Mouse (Mus musculus) kidney, embryonic 14.5 days (tissue): Measurements from ENCODE around the gene Smarcd1. TPM values are rescaled to one million over a fixed set of nuclear protein-coding genes. Genes with fewer than 3 reads are reported as not detected.

Experiments used
- ATAC-seq: fragments of 200-750 bp; cut with Nextera tagmentation; 2 replicates; pipeline ENCODE4 v1.8.0; 2017; ENCODE audit warnings: moderate number of reproducible peaks, mild to moderate bottlenecking, moderate TSS enrichment, moderate library complexity; ENCODE audit not compliant: low FRiP score, low TSS enrichment
- H3K27ac ChIP-seq: fragments of 300-500 bp; sonication (generic); 2 replicates; pipeline ENCODE4 v1.5.1; 2014; ENCODE audit warnings: low read depth, mild to moderate bottlenecking, low read length, moderate library complexity, mixed read lengths
- H3K27me3 ChIP-seq: fragments of 300-500 bp; sonication (generic); 2 replicates; pipeline ENCODE4 v1.6.1; 2014; ENCODE audit warnings: mild to moderate bottlenecking, low read length; ENCODE audit not compliant: control insufficient read depth, insufficient read depth
- H3K36me3 ChIP-seq: fragments of 300-500 bp; sonication (generic); 2 replicates; pipeline ENCODE4 v1.6.1; 2014; ENCODE audit warnings: low read length, mixed read lengths; ENCODE audit not compliant: control insufficient read depth, insufficient read depth
- H3K4me1 ChIP-seq: fragments of 300-500 bp; sonication (generic); 2 replicates; pipeline ENCODE4 v1.6.1; 2014; ENCODE audit warnings: low read length, mixed read lengths; ENCODE audit not compliant: control insufficient read depth, insufficient read depth
- H3K4me2 ChIP-seq: fragments of 300-500 bp; sonication (generic); replicated peaks from 2 replicates; pipeline ENCODE4 v1.6.1; 2014; ENCODE audit warnings: low read depth, mild to moderate bottlenecking, low read length
- H3K4me3 ChIP-seq: fragments of 300-500 bp; sonication (generic); 2 replicates; pipeline ENCODE4 v1.5.1; 2014; ENCODE audit warnings: mild to moderate bottlenecking, low read length
- H3K9ac ChIP-seq: fragments of 300-500 bp; sonication (generic); 2 replicates; pipeline ENCODE4 v1.6.1; 2014; ENCODE audit warnings: low read depth, mild to moderate bottlenecking, low read length, moderate library complexity
- H3K9me3 ChIP-seq: fragments of 300-500 bp; sonication (generic); 2 replicates; pipeline ENCODE4 v1.6.1; 2016; ENCODE audit warnings: low read length; ENCODE audit not compliant: control insufficient read depth
- WGBS: fragments of 180-500 bp; shearing (Covaris S2); extraction: QIAGEN DNeasy Blood & Tissue Kit; methylation state at CpG from one replicate; pipeline ENCODE4 v1.1.7; 2014; 5-methylcytosine and 5-hydroxymethylcytosine counted together
- polyA plus RNA-seq: library from polyadenylated mRNA; unstranded; fragments of >200 nt; fragmentation: Nextera tagmentation; extraction: Ambion mirVana; gene quantifications from 2 replicates; pipeline ENCODE4 v1.2.1, GENCODE M21; 2014

Gene Smarcd1
- polyA plus RNA-seq, 1 experiment from 2014 or later = 74.2 TPM

DNA sequence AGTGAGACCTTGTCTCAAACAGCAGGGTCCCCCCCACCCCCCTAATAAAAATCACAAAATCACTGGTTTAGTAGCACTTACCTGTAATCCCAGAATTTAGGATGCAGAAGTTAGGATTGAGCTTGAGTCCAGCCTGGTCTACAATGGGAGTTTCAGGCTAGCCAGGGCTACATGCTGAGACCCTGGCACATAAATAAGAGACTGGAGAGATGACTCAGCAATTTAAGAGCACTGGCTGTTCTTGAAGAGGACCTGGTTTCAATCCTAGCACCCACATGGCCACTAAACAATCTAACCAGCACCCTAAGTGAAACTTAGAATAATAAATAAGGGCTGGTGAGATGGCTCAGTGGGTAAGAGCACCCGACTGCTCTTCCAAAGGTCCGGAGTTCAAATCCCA lies 29.2 kb downstream of the Smarcd1 start:
- Histone ChIP-seq H3K4me3 (no peak overlapping the region), H3K27ac (no peak overlapping the region), H3K27me3 (no peaks in the 10 kb centered on the region), H3K4me2 (no peak overlapping the region), H3K36me3 (peaks cover 33% of the 10 kb centered on the region), H3K9ac (no peak overlapping the region), H3K9me3 (no peaks in the 10 kb centered on the region), H3K4me1 (peaks cover 5% of the 10 kb centered on the region; the same call in 1 of the 2 replicates)
- ATAC-seq = no peak
- WGBS = 100% methylated on average over 2 of the region's 2 CpGs

DNA sequence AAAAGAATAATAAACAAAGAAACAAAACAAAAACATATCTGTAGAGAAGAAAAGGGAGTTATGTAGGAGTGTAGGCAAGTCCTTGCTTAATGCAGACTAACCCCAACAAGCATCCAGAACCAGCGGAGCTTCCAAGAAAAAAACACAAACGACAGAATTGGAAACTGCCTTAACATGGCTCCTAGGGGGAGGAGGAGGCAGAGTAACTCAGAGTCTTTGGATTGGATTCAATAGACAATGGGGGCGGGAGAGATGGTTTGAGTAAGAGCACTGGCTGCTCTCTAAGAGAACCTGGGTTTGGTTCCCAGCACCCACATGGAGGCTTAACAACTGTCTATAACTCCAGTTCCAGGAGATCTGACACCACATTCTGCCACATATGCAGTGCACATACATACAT lies 29.7 kb downstream of the Smarcd1 start:
- H3K36me3 ChIP-seq = peaks cover 38% of the 10 kb centered on the region
- no peak overlapping the region for H3K9ac ChIP-seq
- H3K4me2 ChIP-seq = no peak overlapping the region
- no peak overlapping the region for H3K4me3 ChIP-seq
- no peak overlapping the region for H3K27ac ChIP-seq
- 95% methylated on average over 3 of the region's 3 CpGs for WGBS
- no peaks in the 10 kb centered on the region for H3K9me3 ChIP-seq
- peaks cover 1% of the 10 kb centered on the region; the same call in 1 of the 2 replicates for H3K4me1 ChIP-seq
- H3K27me3 ChIP-seq = no peaks in the 10 kb centered on the region
- no peak for ATAC-seq

DNA sequence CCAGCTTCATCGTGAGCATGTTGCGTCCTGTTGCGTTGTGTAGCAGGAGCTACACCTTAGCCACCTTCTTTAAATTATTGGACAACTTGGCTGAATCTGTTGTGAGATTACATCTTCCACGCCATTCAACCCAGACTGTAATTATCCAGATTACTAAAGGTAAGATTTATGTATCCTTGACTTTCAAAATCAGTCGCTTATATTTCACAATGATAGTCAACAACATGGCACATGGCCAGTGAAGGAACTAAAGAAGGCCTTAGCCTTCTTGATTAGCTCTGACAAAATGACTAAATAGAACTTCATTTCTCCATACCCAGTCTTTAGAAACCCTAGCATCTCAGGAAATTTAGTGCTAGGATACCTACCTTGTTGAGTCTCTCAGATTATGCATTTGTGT lies 31.3 kb downstream of the Smarcd1 start:
- Histone ChIP-seq H3K27me3 (no peaks in the 10 kb centered on the region), H3K9ac (no peak overlapping the region), H3K27ac (no peak overlapping the region), H3K9me3 (no peaks in the 10 kb centered on the region), H3K4me1 (no peaks in the 10 kb centered on the region), H3K36me3 (peaks cover 42% of the 10 kb centered on the region), H3K4me3 (no peak overlapping the region), H3K4me2 (no peak overlapping the region)
- 94% methylated on average over 5 of the region's 5 CpGs for WGBS
- ATAC-seq = no peak

DNA sequence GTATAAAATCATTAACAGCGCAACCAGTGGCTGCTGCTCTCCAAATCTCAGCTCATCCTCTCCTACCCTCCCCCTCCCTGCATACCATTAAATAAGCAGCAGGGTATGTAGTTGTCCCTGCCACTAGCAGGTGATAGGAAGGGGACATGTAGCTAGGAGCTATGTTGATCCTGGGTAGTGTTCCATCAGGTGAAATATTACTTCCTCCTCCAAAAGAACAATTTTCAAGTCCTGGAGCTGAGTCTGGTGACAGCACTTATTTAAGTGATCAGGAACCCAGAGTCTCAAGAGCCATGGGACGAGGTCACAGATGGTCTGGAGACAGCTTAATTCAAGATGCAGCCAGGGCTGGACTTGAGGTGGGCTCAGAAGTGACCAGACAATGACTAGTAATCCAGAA lies 33.7 kb downstream of the Smarcd1 start:
- no peak overlapping the region for H3K4me2 ChIP-seq
- no peak overlapping the region for H3K4me3 ChIP-seq
- no peak overlapping the region for H3K27ac ChIP-seq
- no peak overlapping the region for H3K9ac ChIP-seq
- no peaks in the 10 kb centered on the region for H3K27me3 ChIP-seq
- 92% methylated on average over 2 of the region's 2 CpGs for WGBS
- H3K9me3 ChIP-seq = no peaks in the 10 kb centered on the region
- H3K4me1 ChIP-seq = no peaks in the 10 kb centered on the region
- no peak for ATAC-seq
- peaks cover 55% of the 10 kb centered on the region for H3K36me3 ChIP-seq

DNA sequence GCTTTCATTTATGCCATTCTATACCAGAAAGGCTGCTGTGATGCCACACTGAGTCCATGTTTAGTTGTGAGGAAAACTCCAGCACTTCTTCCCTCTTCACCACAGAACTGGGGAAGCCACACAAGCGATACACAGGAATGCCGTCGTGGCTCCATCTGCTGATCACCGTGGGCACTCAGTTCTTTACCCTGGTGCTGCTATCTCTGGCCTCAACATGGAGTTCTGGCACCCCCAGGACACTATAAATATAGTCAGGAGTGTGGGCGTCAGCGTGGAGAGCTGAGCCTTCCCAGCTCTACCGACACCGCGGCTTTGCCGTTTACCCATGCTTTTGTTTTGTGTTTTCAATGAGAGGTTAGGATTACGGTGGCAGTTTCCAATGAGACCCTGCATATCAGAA lies 34.7 kb downstream of the Smarcd1 start:
- ATAC-seq = no peak
- Histone ChIP-seq H3K4me2 (no peak overlapping the region), H3K4me3 (no peak overlapping the region), H3K27me3 (no peaks in the 10 kb centered on the region), H3K4me1 (no peaks in the 10 kb centered on the region), H3K36me3 (peaks cover 63% of the 10 kb centered on the region), H3K9ac (no peak overlapping the region), H3K9me3 (no peaks in the 10 kb centered on the region), H3K27ac (no peak overlapping the region)
- 92% methylated on average over 11 of the region's 11 CpGs for WGBS

DNA sequence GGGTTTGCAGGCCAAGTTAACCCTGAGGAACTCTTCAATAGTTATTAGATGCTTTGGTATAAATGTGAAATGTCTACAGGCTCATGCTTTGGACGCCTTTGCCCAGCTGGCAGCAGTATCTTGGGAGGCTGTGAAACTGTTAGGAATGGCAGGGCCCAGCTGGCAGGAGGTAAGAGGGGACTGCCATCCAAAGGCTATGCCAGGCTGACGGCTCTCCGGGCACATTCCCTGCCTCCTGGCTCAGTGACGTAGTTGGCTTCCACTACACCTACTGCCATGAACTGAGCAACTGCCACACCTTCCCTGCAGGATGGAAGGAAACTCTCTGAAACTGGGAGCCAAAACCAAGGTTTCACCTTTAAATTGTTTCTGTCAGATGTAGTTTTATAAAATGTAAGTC lies 38.3 kb downstream of the Smarcd1 start:
- Histone ChIP-seq H3K9me3 (no peaks in the 10 kb centered on the region), H3K27ac (no peak overlapping the region), H3K27me3 (no peaks in the 10 kb centered on the region), H3K4me3 (no peak overlapping the region), H3K36me3 (peaks cover 70% of the 10 kb centered on the region), H3K4me2 (no peak overlapping the region), H3K9ac (no peak overlapping the region), H3K4me1 (no peaks in the 10 kb centered on the region)
- ATAC-seq = no peak
- 91% methylated on average over 4 of the region's 4 CpGs for WGBS

DNA sequence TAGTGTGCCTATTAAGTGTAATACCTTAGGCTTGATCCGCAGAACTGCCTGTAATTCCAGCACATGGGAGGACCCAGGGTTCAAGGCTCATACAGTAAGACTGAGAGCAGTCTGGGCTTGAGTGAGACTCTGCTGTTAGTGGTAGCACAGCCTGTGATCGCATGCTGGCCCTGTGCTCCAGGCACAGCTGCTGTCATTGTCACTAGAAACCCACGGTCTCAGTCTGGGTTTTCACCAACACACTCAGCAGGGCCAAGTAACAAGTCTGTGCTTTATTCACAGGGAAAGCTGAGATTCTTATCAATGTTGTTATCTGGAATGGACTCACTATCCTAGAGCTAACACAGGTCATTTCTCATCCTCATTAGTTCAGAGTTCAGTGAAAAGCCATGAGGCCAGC lies 52.3 kb downstream of the Smarcd1 start:
- H3K4me1 ChIP-seq = no peaks in the 10 kb centered on the region
- ATAC-seq = no peak
- no peak overlapping the region for H3K27ac ChIP-seq
- H3K9me3 ChIP-seq = no peaks in the 10 kb centered on the region
- WGBS = 62% methylated on average over 3 of the region's 3 CpGs
- H3K9ac ChIP-seq = no peak overlapping the region
- H3K4me2 ChIP-seq = no peak overlapping the region
- no peaks in the 10 kb centered on the region for H3K36me3 ChIP-seq
- no peaks in the 10 kb centered on the region for H3K27me3 ChIP-seq
- H3K4me3 ChIP-seq = no peak overlapping the region

Other genes with a start within 250 kb of the Smarcd1 start
- 9.3 and 11.8 TPM in 2 replicates for gene Nckap5l, start 244.4 kb upstream of the Smarcd1 start, polyA plus RNA-seq
- gene Bcdin3d, start 227.4 kb upstream of the Smarcd1 start, polyA plus RNA-seq = 13.2 and 16.9 TPM in 2 replicates
- not detected in 2 replicates for gene Faim2, start 174.0 kb upstream of the Smarcd1 start, polyA plus RNA-seq
- 3.7 and 5.4 TPM in 2 replicates for gene Aqp2, start 123.1 kb upstream of the Smarcd1 start, polyA plus RNA-seq
- 0.16 and 0.27 TPM in 2 replicates for gene Aqp5, start 111.3 kb upstream of the Smarcd1 start, polyA plus RNA-seq
- not detected in 2 replicates for gene Aqp6, start 100.7 kb upstream of the Smarcd1 start, polyA plus RNA-seq
- 79.1 and 113 TPM in 2 replicates for gene Racgap1, start 50.5 kb upstream of the Smarcd1 start, polyA plus RNA-seq
- 0.88 and 0.90 TPM in 2 replicates for gene Asic1, start 31.8 kb upstream of the Smarcd1 start, polyA plus RNA-seq
- gene Gm17349, start 3.4 kb downstream of the Smarcd1 start, polyA plus RNA-seq = not detected in 2 replicates
- 2.0 and 3.1 TPM in 2 replicates for gene Gpd1, start 15.4 kb downstream of the Smarcd1 start, polyA plus RNA-seq
- gene Cox14, start 23.5 kb downstream of the Smarcd1 start, polyA plus RNA-seq = 184 and 218 TPM in 2 replicates
- gene Cers5, start 70.8 kb downstream of the Smarcd1 start, polyA plus RNA-seq = 74.9 and 87.7 TPM in 2 replicates
- gene Lima1, start 173.3 kb downstream of the Smarcd1 start, polyA plus RNA-seq = 23.4 and 43.5 TPM in 2 replicates